Mouse (Mus musculus): ENCODE data around the gene Zfand4.

The Zfand4 gene

DNA sequence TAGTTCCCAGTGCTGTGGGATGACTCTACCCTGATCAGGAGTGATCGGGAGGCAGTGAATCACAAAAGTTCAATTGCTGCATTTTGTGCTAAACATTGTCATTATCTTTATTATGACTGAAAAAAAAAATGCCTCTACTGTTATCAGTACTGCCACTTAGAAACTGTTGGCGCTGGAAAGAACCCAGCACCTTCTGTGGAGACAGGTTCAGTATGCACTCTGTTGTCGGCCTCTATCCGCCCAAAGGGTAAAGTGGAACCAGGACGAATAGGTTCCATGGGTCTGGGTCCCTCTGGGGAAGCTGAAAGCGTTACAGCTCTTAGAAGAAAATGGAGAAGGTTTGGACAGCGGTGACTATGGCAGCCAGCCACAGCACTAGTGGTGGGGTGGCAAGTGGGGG lies 114.9 kb downstream of the Zfand4 start:
- DNase-seq: no peak
